Comparison of ENCODE assay signal across 8 mouse cellular contexts in genomic region chr7:132736099-132736862, GRCm38 (mm10).
A peak's percentile ranks its signal among the peaks of the same experiment; 100 is the strongest.
DNase-seq lines count a peak whose midpoint lies in the region; ATAC-seq lines count a peak whose summit lies in the region.

No protein-coding gene starts in this region.

- 62% methylated on average over 17 of the region's 17 CpGs for WGBS in kidney, embryonic 15.5 days
- WGBS in lung, embryonic 15.5 days = 55% methylated on average over 17 of the region's 17 CpGs

- peaks cover 32% of the 10 kb centered on the region for H3K4me1 ChIP-seq in kidney, embryonic 15.5 days
- peaks cover 19% of the 10 kb centered on the region for H3K4me1 ChIP-seq in lung, embryonic 15.5 days

- no peaks in the 10 kb centered on the region for H3K9me3 ChIP-seq in kidney, embryonic 15.5 days (replicated peaks)
- no peaks in the 10 kb centered on the region for H3K9me3 ChIP-seq in lung, embryonic 15.5 days

- H3K9ac ChIP-seq in kidney, embryonic 15.5 days = no peak overlapping the region
- H3K9ac ChIP-seq in lung, embryonic 15.5 days = no peak overlapping the region

- ATAC-seq in kidney, embryonic 15.5 days (replicated peaks; ENCODE audit: low FRiP score) = peak; percentile 53; the same call in 1 of the 2 replicates
- ATAC-seq in lung, embryonic 15.5 days (ENCODE audit: borderline replicate concordance, extremely low read depth, low FRiP score, low TSS enrichment) = peak; percentile 40; the same call in 1 of the 2 replicates

- no peak overlapping the region for H3K4me3 ChIP-seq in kidney, embryonic 15.5 days (replicated peaks)
- H3K4me3 ChIP-seq in lung, embryonic 15.5 days = no peak overlapping the region

- H3K27ac ChIP-seq in kidney, embryonic 15.5 days = peak overlapping the region; percentile 82
- peak overlapping the region; percentile 70 for H3K27ac ChIP-seq in lung, embryonic 15.5 days

- peaks cover 5% of the 10 kb centered on the region; the same call in 1 of the 2 replicates for H3K36me3 ChIP-seq in kidney, embryonic 15.5 days
- no peaks in the 10 kb centered on the region; the same call in 1 of the 2 replicates for H3K36me3 ChIP-seq in lung, embryonic 15.5 days

- no peaks in the 10 kb centered on the region for H3K27me3 ChIP-seq in kidney, embryonic 15.5 days
- H3K27me3 ChIP-seq in lung, embryonic 15.5 days = no peaks in the 10 kb centered on the region

- peak; percentile 67 for DNase-seq in cerebellum, adult 11 months
- no peak for DNase-seq in cerebellum, adult 8-10 months
- peak; percentile 76 for DNase-seq in ES-CJ7 (ENCODE audit: low read depth, low spot score)
- peak; percentile 80 to 89 for DNase-seq in cerebellum, postnatal 14 days
- DNase-seq in heart, adult 11 months = peak; percentile 98
- peak; percentile 25 for DNase-seq in thymus, postnatal 25 days

- no peak overlapping the region for H3K4me2 ChIP-seq in kidney, embryonic 15.5 days
- no peak overlapping the region for H3K4me2 ChIP-seq in lung, embryonic 15.5 days
